Mouse (Mus musculus) urinary bladder, adult 18-20 months (tissue): ENCODE measurements at regions not wholly inside any gene's neighbourhood (a gene's known extent, or its start where the extent isn't known, plus 50 kb on each side); places are given as distances from the start of the nearest gene placed in this dataset.

ENCODE experiments used
- DNase-seq, 2 experiments: peaks; one replicate each; pipeline ENCODE4 v3.0.0; 2022; ENCODE audit warnings: low spot score in 2 of 2, mixed read lengths in 2 of 2

GRCm38 (mm10) chr1:88891041-88891440, 179.2 kb upstream of the Sh3bp4 start:
- no peak for DNase-seq

GRCm38 (mm10) chr1:88902426-88902825, 167.8 kb upstream of the Sh3bp4 start:
- no peak for DNase-seq

GRCm38 (mm10) chr1:88907766-88908463, 162.3 kb upstream of the Sh3bp4 start:
- no peak for DNase-seq

- no peak for DNase-seq
Measured at GRCm38 (mm10) chr1:88908683-88909082, 161.5 kb upstream of the Sh3bp4 start.

GRCm38 (mm10) chr1:88909314-88909713, 160.9 kb upstream of the Sh3bp4 start:
- no peak for DNase-seq

GRCm38 (mm10) chr1:88909864-88910573, 160.2 kb upstream of the Sh3bp4 start:
- DNase-seq = no peak

GRCm38 (mm10) chr1:88911724-88912123, 158.5 kb upstream of the Sh3bp4 start:
- no peak for DNase-seq

GRCm38 (mm10) chr1:88916531-88917050, 153.6 kb upstream of the Sh3bp4 start:
- no peak for DNase-seq

GRCm38 (mm10) chr1:88921401-88921800, 148.8 kb upstream of the Sh3bp4 start:
- DNase-seq = no peak

- DNase-seq = no peak
Measured at GRCm38 (mm10) chr1:88923791-88924581, 146.2 kb upstream of the Sh3bp4 start.

GRCm38 (mm10) chr1:88935191-88935590, 135.0 kb upstream of the Sh3bp4 start:
- DNase-seq = no peak

- DNase-seq = no peak
Measured at GRCm38 (mm10) chr1:88935779-88936178, 134.4 kb upstream of the Sh3bp4 start.

GRCm38 (mm10) chr1:88937327-88937726, 132.9 kb upstream of the Sh3bp4 start:
- DNase-seq = no peak

- DNase-seq = no peak
Measured at GRCm38 (mm10) chr1:88938458-88938857, 131.8 kb upstream of the Sh3bp4 start.

GRCm38 (mm10) chr1:88943039-88943438, 127.2 kb upstream of the Sh3bp4 start:
- DNase-seq = no peak

GRCm38 (mm10) chr1:88945868-88946267, 124.3 kb upstream of the Sh3bp4 start:
- DNase-seq = no peak

- no peak for DNase-seq
Measured at GRCm38 (mm10) chr1:88946374-88946773, 123.8 kb upstream of the Sh3bp4 start.

- DNase-seq = no peak
Measured at GRCm38 (mm10) chr1:88949911-88950310, 120.3 kb upstream of the Sh3bp4 start.

GRCm38 (mm10) chr1:88953516-88953915, 116.7 kb upstream of the Sh3bp4 start:
- no peak for DNase-seq

- no peak for DNase-seq
Measured at GRCm38 (mm10) chr1:88954784-88955183, 115.4 kb upstream of the Sh3bp4 start.

GRCm38 (mm10) chr1:88957061-88957460, 113.2 kb upstream of the Sh3bp4 start:
- no peak for DNase-seq

GRCm38 (mm10) chr1:88959715-88960114, 110.5 kb upstream of the Sh3bp4 start:
- DNase-seq = no peak
